Mouse (Mus musculus) thymus, postnatal 25 days (tissue): ENCODE measurements around the gene Mrps18c.

Source experiments
- DNase-seq: peaks from one replicate; pipeline ENCODE4 v3.0.0; 2022

The Mrps18c gene

DNA sequence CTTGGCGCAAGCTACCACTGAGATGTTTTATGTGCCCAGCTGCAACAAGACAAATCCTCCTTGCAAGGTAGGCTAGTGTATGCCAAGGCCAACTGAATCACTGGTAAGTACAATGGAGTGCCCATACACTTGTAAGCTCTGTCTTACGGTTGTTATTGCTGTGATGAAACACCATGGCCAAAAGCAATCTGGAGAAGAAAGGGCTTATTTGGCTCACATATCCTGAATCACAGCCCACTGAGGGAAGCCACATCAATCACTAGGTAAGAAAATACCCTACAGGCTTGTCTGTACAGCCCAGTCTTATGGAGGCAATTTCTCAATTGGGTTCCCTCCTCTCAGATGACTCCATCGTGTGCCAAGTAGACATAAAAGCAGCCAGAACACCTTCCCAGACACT is 30.3 kb downstream of the Mrps18c start:
- DNase-seq: no peak

DNA sequence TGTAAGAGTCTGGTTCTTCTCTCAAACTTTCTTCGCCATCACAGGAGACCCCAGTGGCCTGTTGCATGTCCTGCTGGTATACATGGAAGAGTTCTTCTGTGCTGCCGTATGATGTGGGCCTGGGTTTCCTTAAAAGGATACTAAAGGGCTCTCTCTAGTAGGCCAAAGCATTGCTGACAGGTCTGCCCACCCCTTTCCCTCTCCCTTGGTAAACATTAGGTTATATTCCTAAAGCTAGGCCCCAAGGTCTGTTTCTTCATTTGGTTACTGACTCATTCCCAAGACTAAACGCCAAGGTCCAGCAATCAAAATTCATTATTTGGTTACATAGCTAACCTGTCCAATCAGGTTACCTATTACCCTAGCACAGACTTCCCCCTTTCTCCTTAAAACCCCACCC is 34.3 kb downstream of the Mrps18c start:
- DNase-seq: no peak

DNA sequence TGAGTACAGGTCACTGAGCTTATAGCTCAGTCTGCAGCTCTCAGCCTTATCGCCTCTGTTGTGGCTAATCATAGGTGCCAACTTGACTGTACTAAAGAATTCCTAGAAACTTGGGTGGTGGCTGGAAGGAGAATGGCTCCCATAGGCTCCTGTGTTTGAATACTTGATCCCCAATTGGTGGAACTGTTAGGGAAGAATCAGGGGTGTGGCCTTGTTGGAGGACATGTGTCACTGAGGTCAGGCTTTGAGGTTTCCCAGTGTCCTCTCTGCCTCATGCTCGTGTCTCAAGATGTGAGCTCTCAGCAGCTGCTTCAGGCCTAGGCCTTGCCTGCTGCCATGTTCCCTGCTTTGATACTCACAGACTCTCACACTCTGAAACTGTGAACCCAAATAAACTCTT is 35.4 kb downstream of the Mrps18c start:
- no peak for DNase-seq

DNA sequence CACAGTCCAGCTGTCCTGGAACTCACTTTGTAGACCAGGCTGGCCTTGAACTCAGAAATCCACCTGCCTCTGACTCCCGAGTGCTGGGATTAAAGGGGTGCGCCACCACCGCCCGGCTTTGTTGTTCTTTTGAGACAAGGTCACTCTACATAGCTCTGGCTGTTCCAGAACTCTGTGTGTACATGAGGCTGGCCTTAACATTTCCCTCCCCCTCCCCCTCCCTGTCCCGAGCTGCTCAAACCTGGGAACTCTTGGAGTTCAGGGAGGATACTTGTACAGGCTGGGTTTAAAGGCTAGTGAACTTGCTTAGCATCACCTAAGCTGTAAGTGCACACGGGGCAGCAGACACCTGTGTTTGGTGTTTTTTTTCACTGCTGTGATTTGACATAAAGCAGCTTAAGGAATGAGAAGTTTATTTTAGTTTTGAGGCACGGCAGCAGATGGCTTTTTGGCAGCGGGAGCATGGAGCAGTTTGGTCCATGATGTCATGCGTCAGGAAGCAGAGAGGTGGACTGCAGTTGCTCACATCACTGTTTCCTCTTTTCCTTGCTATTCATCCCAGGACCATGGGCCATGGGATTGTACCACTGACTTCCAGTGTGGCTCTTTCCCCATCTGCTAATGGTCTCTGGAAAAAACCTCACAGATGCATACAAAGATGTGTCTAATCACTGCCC is 37.6 kb downstream of the Mrps18c start:
- DNase-seq: no peak

DNA sequence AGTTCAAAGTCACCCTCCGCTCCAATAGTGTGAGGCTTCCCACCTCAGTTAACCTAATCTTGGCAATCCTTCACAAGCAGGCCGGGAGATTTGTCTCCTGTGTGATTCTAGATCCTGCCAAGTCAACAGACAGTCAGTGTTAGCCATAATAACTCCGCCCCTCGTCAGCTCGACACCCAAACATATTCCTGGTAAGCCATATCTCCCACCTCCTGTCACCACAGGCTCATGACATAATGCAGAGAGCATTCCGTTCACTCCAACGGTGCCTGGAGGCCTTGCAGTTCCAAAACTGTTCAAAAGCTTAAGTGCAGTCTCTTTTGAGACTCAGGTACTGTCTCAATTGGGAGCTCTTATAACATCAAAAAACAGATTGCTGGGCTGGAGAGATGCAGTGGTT is 39.5 kb downstream of the Mrps18c start:
- DNase-seq: no peak

DNA sequence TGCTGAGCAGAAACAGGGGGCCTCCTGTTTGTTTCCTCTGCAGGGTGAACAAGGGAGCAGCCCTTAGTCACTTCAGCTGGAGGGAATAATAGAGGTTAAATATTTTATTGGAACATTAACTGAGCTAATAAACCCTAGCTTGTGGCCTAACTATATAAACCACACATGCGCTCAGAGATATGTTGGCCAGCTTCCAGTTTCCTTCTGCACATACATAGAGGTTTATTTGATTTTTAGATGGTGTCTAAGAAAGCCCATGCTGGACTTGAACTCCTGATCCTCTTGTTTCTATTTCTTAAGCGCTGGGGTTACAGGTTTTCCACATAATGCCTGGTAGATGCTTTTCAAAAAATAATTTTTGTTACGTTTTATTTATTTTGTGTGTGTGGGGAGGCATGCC is 46.1 kb downstream of the Mrps18c start:
- no peak for DNase-seq

DNA sequence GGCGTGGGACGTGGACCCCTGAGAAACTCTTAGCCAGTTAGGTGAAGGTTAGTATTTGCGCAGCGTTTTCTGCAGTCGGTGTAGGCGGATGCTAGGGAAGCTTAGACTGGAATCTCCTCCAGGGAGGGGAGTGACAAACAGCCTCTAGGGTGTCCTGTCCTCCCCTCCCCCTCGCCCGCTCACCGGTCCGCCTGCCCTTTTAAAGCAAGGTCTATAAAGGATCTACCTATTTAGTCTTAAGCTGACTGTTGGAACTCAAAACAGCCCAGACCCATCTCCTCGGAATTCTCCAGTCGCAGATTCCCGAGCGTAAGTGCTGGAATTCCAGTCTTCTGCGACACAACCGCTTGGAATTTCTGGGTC is 47.0 kb downstream of the Mrps18c start, which contains the start of gene Gpat3:
Gpat3 (plus strand) TSS at position 229 of the 363 bp plus-strand sequence.
- DNase-seq: no peak

DNA sequence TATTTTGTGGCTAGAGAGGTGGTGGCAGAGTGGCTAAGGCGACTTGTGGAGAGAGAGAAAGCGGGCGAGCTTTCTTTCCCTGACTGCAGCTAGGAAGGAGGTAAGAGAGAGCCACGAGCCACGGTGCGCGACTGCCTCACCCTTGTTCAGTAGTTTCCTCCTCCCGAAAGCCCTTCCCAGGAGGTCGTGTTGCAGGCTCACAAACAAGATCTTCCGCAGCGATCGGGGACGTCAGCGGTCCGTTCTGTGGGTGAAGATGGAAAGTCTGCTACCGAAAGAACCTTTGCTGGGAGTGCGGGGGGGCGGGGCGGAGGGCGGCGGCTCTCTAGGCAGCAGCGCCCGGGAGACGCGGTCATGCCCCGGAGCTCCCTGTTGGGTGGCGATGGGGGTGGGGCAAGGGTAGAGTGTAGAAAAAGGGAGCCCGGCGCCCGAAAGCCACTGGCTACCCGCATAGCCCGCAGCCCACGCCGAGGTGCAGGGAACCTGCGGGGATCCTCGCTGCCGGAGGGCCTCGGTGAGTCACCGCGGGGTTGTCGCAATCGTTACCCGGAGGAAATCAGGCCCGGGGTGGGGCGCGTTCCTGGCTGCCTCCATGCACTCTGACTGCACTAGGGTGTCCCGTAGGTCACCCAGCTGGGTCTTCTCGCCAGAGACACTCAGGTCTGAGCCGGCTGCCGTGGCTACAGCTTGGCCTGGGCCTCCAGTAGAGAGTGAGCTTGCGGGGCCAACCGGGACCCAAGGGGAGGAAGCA is 47.6 kb downstream of the Mrps18c start:
- DNase-seq: peak; percentile 56

DNA sequence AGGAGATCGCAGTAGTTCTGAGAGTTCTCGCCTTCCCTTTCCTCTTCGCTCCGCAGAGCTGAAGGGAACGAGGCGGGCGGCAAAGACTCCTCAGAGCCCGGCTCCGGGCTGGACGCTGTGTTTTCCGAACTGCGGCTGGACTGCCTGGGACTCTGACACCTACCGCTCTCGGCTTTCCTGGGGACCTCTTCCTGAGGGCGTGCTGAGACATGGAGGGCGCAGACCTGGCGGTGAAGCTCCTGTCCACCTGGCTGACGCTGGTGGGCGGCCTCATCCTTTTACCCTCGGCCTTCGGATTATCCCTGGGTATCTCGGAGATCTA is 48.1 kb downstream of the Mrps18c start:
- DNase-seq: no peak

DNA sequence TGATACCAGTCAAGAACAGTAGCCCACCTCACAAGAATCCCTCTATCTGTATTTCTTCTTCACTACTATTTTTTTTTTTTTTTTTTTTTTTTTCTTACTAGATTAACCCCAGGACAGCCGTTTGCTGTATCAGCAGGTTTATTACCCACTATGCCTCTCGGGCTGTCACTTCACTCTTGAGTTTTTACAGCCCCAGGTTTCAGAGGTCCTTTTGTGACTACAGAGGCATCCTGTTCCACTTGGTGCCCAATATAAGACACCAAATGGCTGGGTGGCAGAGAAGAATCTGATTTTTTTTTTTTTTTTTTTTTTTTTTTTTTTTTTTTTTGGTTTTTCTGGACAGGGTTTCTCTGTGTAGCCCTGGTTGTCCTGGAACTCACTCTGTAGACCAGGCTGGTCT is 48.7 kb downstream of the Mrps18c start:
- no peak for DNase-seq

DNA sequence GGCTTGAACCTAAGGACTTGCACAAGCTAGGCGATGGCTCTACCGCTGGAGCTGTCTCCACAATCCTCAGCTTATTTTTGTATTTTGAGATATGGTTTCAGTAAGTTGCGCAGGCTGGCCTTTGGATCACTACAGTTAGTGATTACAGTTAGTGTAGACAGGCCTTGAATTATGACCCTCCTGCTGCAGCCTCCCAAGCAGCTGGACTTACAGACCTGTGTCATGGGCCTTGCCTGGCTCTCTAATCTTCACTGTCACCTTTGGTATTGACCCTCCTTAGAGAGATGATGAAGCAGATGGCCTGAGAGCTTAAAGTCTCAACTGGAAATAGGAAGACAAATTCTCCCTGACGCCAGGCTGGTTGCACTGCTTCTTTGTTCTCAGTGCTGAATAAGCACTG is 55.5 kb downstream of the Mrps18c start:
- no peak for DNase-seq
